Mouse (Mus musculus): ENCODE measurements around the gene Col23a1. TPM values are rescaled to one million over a fixed set of nuclear protein-coding genes. Genes with fewer than 3 reads are reported as not detected.
A peak's percentile ranks its signal among the peaks of the same experiment; 100 is the strongest.

Col23a1 gene
- polyA plus RNA-seq, 1 experiment = 1.5 TPM

DNA sequence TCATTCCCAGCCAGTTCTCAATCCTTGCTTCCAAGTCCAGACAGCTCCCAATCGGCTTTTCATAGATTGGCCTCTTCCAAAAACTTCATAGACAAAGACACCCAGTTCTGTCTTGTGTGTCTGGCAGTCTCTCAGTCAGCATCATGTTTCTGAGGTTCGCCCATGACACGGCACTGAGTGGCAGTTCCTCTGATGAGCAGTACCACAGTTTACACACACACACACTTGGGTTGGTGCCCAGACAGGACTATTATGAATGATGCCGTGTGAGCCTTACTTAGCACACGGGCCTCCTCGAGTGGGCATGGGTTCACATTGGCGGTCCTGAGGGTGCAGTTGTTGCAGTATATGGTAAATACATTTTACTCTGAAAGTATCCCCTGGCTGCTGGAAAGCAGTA lies 124.8 kb downstream of the Col23a1 start:
- no peak overlapping the region for H3K27ac ChIP-seq (ENCODE audit: insufficient read depth, low read depth, low read length)
- no peak overlapping the region for H3K4me3 ChIP-seq (ENCODE audit: insufficient read depth, low read depth, low read length)
- WGBS = 86% methylated on average over 7 of the region's 7 CpGs
- H3K27me3 ChIP-seq (replicated peaks; ENCODE audit: control insufficient read depth, insufficient read depth, low read length) = no peaks in the 10 kb centered on the region
- no peak for TF ChIP-seq POLR2A (IDR thresholded peaks at IDR 0.05; ENCODE audit: low read depth, low read length)
- no peak for TF ChIP-seq CTCF (conservative IDR thresholded peaks at IDR 0.05; ENCODE audit: insufficient read depth, insufficient read length, low read depth, low read length)
- no peak for DNase-seq
- no peaks in the 10 kb centered on the region for H3K4me1 ChIP-seq (ENCODE audit: control insufficient read depth, insufficient read depth, low read length)
- H3K36me3 ChIP-seq (ENCODE audit: control insufficient read depth, insufficient read depth, low read length) = no peaks in the 10 kb centered on the region

DNA sequence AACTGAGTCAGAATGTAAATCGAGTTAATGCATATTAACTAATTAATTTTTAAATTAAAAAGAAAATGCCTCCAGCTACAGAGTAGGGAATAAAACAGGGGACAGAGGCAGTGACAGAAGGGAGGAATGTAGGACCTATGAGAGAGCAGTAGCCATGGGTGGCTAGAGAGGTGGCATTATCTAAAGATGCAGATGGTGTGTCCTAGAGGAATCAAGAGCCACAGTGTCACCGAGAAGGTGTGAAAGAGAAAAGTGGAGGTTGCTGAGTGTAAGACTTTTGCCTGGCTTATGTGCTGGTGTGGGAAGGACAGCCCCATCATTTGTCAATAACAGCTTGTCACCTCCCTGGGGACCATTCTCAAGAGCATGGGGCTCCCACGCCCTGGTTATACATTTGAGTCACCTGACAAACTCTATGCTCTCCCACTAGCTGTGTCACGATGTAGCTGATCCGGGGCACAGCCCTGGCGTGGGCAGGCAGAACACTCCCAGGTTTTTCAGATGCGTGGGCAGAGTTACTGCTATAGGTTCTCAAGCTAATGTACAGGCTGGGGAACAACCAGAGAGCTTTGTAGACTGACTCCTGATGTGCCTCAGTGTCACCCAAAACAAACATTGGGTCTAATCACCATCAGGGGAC lies 125.4 kb downstream of the Col23a1 start:
- H3K27me3 ChIP-seq (replicated peaks; ENCODE audit: control insufficient read depth, insufficient read depth, low read length) = no peaks in the 10 kb centered on the region
- 70% methylated on average over 7 of the region's 7 CpGs for WGBS
- DNase-seq = no peak

DNA sequence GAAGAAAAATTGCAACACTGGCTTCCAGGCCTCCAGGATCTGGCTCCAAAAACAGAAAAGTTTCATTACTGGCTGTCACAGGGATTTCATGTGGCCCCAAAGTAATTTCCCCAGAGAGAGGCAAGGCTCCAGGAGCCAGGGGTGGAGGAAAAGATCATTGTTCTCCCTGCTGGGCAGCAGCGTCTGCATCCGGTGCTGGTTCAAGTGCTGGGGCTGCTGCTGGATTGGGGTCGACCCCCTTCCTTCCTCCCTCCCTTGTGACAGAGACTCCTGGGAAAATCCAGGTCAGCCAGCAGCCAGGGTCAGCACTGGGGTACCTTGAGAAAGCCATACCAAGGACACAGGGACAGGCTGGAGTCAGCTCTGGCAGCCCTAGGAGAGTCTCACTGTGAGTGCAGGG lies 129.1 kb downstream of the Col23a1 start:
- Histone ChIP-seq H3K27ac (ENCODE audit: insufficient read depth, low read depth, low read length) (no peak overlapping the region), H3K36me3 (ENCODE audit: control insufficient read depth, insufficient read depth, low read length) (no peaks in the 10 kb centered on the region), H3K4me3 (ENCODE audit: insufficient read depth, low read depth, low read length) (no peak overlapping the region), H3K27me3 (replicated peaks; ENCODE audit: control insufficient read depth, insufficient read depth, low read length) (no peaks in the 10 kb centered on the region), H3K4me1 (ENCODE audit: control insufficient read depth, insufficient read depth, low read length) (no peaks in the 10 kb centered on the region)
- peak; percentile 2 for DNase-seq
- no peak for TF ChIP-seq POLR2A (IDR thresholded peaks at IDR 0.05; ENCODE audit: low read depth, low read length)
- TF ChIP-seq CTCF (conservative IDR thresholded peaks at IDR 0.05; ENCODE audit: insufficient read depth, insufficient read length, low read depth, low read length) = no peak
- 40% methylated on average over 3 of the region's 3 CpGs for WGBS

More for the DNA sequence above, 125.4 kb downstream of the Col23a1 start:
- Histone ChIP-seq H3K27ac (ENCODE audit: insufficient read depth, low read depth, low read length) (no peak overlapping the region), H3K36me3 (ENCODE audit: control insufficient read depth, insufficient read depth, low read length) (no peaks in the 10 kb centered on the region), H3K4me1 (ENCODE audit: control insufficient read depth, insufficient read depth, low read length) (no peaks in the 10 kb centered on the region), H3K4me3 (ENCODE audit: insufficient read depth, low read depth, low read length) (no peak overlapping the region)
- no peak for TF ChIP-seq CTCF (conservative IDR thresholded peaks at IDR 0.05; ENCODE audit: insufficient read depth, insufficient read length, low read depth, low read length)
- no peak for TF ChIP-seq POLR2A (IDR thresholded peaks at IDR 0.05; ENCODE audit: low read depth, low read length)

DNA sequence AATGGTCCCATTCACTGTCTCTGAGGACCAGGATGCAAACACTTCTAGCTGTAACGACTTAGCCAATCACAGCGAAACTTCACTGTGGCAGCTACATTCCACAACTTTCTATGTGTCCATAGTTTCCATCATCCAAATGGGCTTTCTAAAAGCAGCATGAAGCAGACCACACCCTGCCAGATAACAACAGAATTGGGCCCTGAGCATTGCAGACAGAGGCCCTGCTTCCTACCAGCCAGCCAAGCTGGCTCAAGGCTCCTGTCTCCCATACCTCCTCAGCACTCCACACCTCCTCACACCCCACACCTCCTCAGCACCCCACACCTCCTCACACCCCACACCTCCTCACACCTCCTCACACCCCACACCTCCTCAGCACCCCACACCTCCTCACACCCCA lies 132.2 kb downstream of the Col23a1 start:
- no peak for TF ChIP-seq POLR2A (IDR thresholded peaks at IDR 0.05; ENCODE audit: low read depth, low read length)
- TF ChIP-seq CTCF (conservative IDR thresholded peaks at IDR 0.05; ENCODE audit: insufficient read depth, insufficient read length, low read depth, low read length) = no peak
- Histone ChIP-seq H3K27ac (ENCODE audit: insufficient read depth, low read depth, low read length) (no peak overlapping the region), H3K27me3 (replicated peaks; ENCODE audit: control insufficient read depth, insufficient read depth, low read length) (no peaks in the 10 kb centered on the region), H3K4me3 (ENCODE audit: insufficient read depth, low read depth, low read length) (no peak overlapping the region), H3K4me1 (ENCODE audit: control insufficient read depth, insufficient read depth, low read length) (no peaks in the 10 kb centered on the region), H3K36me3 (ENCODE audit: control insufficient read depth, insufficient read depth, low read length) (no peaks in the 10 kb centered on the region)
- WGBS = 91% methylated on average over 2 of the region's 2 CpGs
- no peak for DNase-seq

DNA sequence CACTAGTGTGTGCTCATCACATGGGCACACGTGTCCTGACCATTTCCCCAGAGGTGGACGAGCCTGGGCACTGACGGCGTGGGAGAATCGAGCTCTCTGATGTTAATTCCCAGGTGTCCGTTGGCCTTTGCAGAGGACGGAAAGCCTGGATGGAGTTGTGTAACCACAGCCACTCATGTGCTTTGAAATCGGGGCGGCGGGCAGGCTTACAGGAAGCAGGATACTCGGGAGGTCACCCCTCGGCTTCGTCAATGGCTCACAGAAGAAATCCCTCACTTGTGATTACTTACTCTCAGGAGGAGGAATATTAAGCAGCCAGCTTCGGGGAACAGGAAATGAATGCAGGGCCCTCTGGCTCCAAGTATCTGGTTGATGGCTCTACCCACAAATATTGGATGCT lies 133.0 kb downstream of the Col23a1 start:
- WGBS = 59% methylated on average over 14 of the region's 14 CpGs
- DNase-seq = no peak
- H3K36me3 ChIP-seq (ENCODE audit: control insufficient read depth, insufficient read depth, low read length) = no peaks in the 10 kb centered on the region
- no peak for TF ChIP-seq POLR2A (IDR thresholded peaks at IDR 0.05; ENCODE audit: low read depth, low read length)
- no peak for TF ChIP-seq CTCF (conservative IDR thresholded peaks at IDR 0.05; ENCODE audit: insufficient read depth, insufficient read length, low read depth, low read length)
- no peak overlapping the region for H3K27ac ChIP-seq (ENCODE audit: insufficient read depth, low read depth, low read length)
- no peak overlapping the region for H3K4me3 ChIP-seq (ENCODE audit: insufficient read depth, low read depth, low read length)
- no peaks in the 10 kb centered on the region for H3K27me3 ChIP-seq (replicated peaks; ENCODE audit: control insufficient read depth, insufficient read depth, low read length)
- no peaks in the 10 kb centered on the region for H3K4me1 ChIP-seq (ENCODE audit: control insufficient read depth, insufficient read depth, low read length)

DNA sequence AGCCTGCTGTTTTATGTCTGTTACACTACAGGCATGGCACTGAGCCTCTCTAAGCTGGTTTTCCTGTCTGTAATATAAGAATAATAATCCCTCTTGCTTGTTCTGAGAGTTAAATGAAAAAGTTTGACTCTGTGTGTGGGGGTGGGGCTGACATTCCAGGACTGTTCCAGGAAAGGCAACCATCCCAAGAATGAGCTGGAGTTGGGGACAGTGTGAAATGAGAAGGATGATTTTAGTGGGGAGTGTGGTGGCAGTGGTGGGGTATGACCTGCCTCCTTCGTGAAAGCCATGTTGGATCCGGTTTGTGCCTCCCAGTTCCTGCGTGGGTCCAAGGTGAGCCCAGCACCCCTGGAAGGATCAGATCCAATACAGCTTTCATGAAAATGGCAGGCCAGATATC lies 136.4 kb downstream of the Col23a1 start:
- TF ChIP-seq CTCF (conservative IDR thresholded peaks at IDR 0.05; ENCODE audit: insufficient read depth, insufficient read length, low read depth, low read length) = no peak
- TF ChIP-seq POLR2A (IDR thresholded peaks at IDR 0.05; ENCODE audit: low read depth, low read length) = no peak
- Histone ChIP-seq H3K36me3 (ENCODE audit: control insufficient read depth, insufficient read depth, low read length) (no peaks in the 10 kb centered on the region), H3K4me1 (ENCODE audit: control insufficient read depth, insufficient read depth, low read length) (no peaks in the 10 kb centered on the region), H3K27me3 (replicated peaks; ENCODE audit: control insufficient read depth, insufficient read depth, low read length) (no peaks in the 10 kb centered on the region), H3K27ac (ENCODE audit: insufficient read depth, low read depth, low read length) (no peak overlapping the region), H3K4me3 (ENCODE audit: insufficient read depth, low read depth, low read length) (no peak overlapping the region)
- no peak for DNase-seq
- 77% methylated on average over 3 of the region's 3 CpGs for WGBS

- TF ChIP-seq POLR2A (IDR thresholded peaks at IDR 0.05; ENCODE audit: low read depth, low read length) (no peak), CTCF (conservative IDR thresholded peaks at IDR 0.05; ENCODE audit: insufficient read depth, insufficient read length, low read depth, low read length) (no peak)
- WGBS = 41% methylated on average over 16 of the region's 16 CpGs
- H3K27me3 ChIP-seq (replicated peaks; ENCODE audit: control insufficient read depth, insufficient read depth, low read length) = no peaks in the 10 kb centered on the region
- no peak overlapping the region for H3K4me3 ChIP-seq (ENCODE audit: insufficient read depth, low read depth, low read length)
- DNase-seq = no peak
- H3K36me3 ChIP-seq (ENCODE audit: control insufficient read depth, insufficient read depth, low read length) = no peaks in the 10 kb centered on the region
- no peaks in the 10 kb centered on the region for H3K4me1 ChIP-seq (ENCODE audit: control insufficient read depth, insufficient read depth, low read length)
- H3K27ac ChIP-seq (ENCODE audit: insufficient read depth, low read depth, low read length) = no peak overlapping the region
Measured at GRCm38 (mm10) chr11:51429428-51430179, 139.9 kb downstream of the Col23a1 start.

Data from kidney, adult 2 months (tissue).